Mouse (Mus musculus) forebrain, embryonic 10.5 days (tissue): ENCODE measurements at regions not wholly inside any gene's neighbourhood (a gene's known extent, or its start where the extent isn't known, plus 50 kb on each side); places are given as distances from the start of the nearest gene placed in this dataset.
A peak's percentile ranks its signal among the peaks of the same experiment; 100 is the strongest.
"Not testable (repeated sequence)": the region's sequence is repeated elsewhere in the genome, so short reads cannot be mapped to it uniquely, and the experiment has no call there.

ENCODE experiments used
- DNase-seq: peaks from one replicate; pipeline ENCODE4 v3.0.0-alpha.2; 2017; ENCODE audit warnings: low spot score; ENCODE audit errors: extremely low spot score
- H3K27ac ChIP-seq: fragments of 300-500 bp; sonication (generic); 2 replicates; pipeline ENCODE4 v1.5.1; 2016; ENCODE audit warnings: mild to moderate bottlenecking
- H3K27me3 ChIP-seq: fragments of 300-500 bp; sonication (generic); 2 replicates; pipeline ENCODE4 v1.6.1; 2016; ENCODE audit warnings: mild to moderate bottlenecking; ENCODE audit not compliant: poor library complexity, severe bottlenecking
- H3K36me3 ChIP-seq: fragments of 300-500 bp; sonication (generic); replicated peaks from 2 replicates; pipeline ENCODE4 v1.6.1; 2016; ENCODE audit warnings: mild to moderate bottlenecking, moderate library complexity
- H3K4me1 ChIP-seq: fragments of 300-500 bp; sonication (generic); 2 replicates; pipeline ENCODE4 v1.6.1; 2016
- H3K4me3 ChIP-seq: fragments of 300-500 bp; sonication (generic); 2 replicates; pipeline ENCODE4 v1.5.1; 2016; ENCODE audit warnings: mild to moderate bottlenecking, moderate library complexity
- H3K9me3 ChIP-seq: fragments of 300-500 bp; sonication (generic); 2 replicates; pipeline ENCODE4 v1.6.1; 2016; ENCODE audit warnings: mild to moderate bottlenecking, moderate library complexity
- WGBS: fragments of 180-500 bp; shearing (Covaris S2); methylation state at CpG from one replicate; pipeline ENCODE4 v1.1.7; 2016; 5-methylcytosine and 5-hydroxymethylcytosine counted together

DNA sequence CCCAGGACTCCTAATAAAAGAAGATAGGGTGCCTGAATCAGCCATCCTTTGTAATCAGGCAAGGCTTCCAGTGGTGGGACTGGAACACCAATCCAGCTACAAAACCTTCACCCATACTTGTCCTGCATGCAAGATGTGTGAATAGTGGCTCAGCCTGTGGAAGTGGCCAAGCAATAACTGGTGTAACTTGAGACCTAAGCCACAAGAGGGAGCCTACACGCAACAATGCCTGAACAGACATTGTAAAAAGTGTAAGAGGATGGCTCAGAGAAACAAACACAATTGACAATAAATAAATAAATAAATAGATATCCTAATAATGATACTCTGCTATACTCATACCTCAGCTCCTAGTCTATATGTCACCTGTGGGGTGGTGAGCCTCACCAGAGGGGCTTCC lies 781.5 kb upstream of the Cdh20 start:
- DNase-seq = peak; percentile 19
- H3K36me3 ChIP-seq = no peaks in the 10 kb centered on the region
- H3K27me3 ChIP-seq = no peaks in the 10 kb centered on the region
- H3K27ac ChIP-seq = no peak overlapping the region
- 19% methylated on average over 1 of the region's 1 CpGs for WGBS
- H3K4me1 ChIP-seq = no peaks in the 10 kb centered on the region
- H3K4me3 ChIP-seq = no peak overlapping the region
- no peaks in the 10 kb centered on the region for H3K9me3 ChIP-seq

DNA sequence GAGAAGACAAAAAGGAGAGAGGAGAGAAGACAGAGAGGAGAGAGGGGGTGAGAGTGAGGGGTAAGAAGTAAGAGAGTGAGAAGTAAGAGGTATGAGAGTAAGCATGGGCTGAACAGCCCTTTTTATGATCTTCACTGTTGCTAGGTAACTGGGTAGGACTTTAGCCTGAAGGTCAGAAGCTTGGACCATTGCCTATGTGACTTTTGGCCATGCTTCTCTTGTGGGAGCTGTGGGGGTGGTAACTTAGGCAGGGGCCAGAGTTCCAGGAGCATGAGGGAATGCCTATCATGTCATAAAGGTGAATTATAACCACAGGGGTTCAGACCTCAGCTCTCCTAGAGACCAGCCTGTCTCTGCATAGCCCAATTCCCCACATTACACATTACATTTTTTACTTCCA lies 765.4 kb upstream of the Cdh20 start:
- H3K27ac ChIP-seq, H3K4me1 ChIP-seq, H3K27me3 ChIP-seq, H3K36me3 ChIP-seq, DNase-seq, H3K4me3 ChIP-seq, H3K9me3 ChIP-seq: not testable (repeated sequence)

DNA sequence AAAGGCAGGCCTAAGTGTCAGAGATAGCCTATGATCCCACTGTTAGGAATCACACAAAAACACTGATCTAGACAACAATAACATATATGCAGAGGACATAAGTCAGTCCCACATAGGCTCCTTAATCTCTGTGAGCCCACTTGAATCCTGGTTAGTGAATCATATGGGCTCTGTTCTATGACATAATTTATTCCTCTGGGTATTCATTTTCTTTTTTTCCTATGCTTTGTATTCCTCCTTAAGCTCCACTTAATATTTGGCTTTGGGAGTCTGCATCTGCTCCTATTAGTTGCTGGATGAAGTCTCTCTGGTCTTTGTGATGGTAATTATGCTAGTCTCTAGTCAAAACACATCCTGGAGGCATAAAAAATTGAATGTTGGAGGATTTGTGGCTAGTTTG lies 738.7 kb upstream of the Cdh20 start:
- no peaks in the 10 kb centered on the region for H3K9me3 ChIP-seq
- H3K27ac ChIP-seq = no peak overlapping the region
- no peak for DNase-seq

GRCm38 (mm10) chr1:104048440-104048839 lies 719.9 kb upstream of the Cdh20 start:
- Histone ChIP-seq H3K4me1 (peaks cover 8% of the 10 kb centered on the region; the same call in 1 of the 2 replicates), H3K4me3 (no peak overlapping the region), H3K27me3 (peaks cover 46% of the 10 kb centered on the region), H3K9me3 (no peaks in the 10 kb centered on the region), H3K36me3 (no peaks in the 10 kb centered on the region), H3K27ac (no peak overlapping the region)
- WGBS = 80% methylated on average over 1 of the region's 1 CpGs
- DNase-seq = no peak

More for the DNA sequence above, 738.7 kb upstream of the Cdh20 start:
- H3K27me3 ChIP-seq = no peaks in the 10 kb centered on the region
- H3K36me3 ChIP-seq = no peaks in the 10 kb centered on the region
- H3K4me1 ChIP-seq = no peaks in the 10 kb centered on the region
- no peak overlapping the region for H3K4me3 ChIP-seq

- no peak overlapping the region for H3K27ac ChIP-seq
- DNase-seq = no peak
- H3K4me1 ChIP-seq = peaks cover 8% of the 10 kb centered on the region; the same call in 1 of the 2 replicates
- WGBS = 40% methylated on average over 4 of the region's 4 CpGs
- no peaks in the 10 kb centered on the region for H3K36me3 ChIP-seq
- no peaks in the 10 kb centered on the region for H3K9me3 ChIP-seq
- H3K4me3 ChIP-seq = no peak overlapping the region
- peaks cover 55% of the 10 kb centered on the region for H3K27me3 ChIP-seq
These were observed 719.0 kb upstream of the Cdh20 start for GRCm38 (mm10) chr1:104049169-104049948.
